ENCODE assay signal across 16 mouse cellular contexts in the genomic region with DNA sequence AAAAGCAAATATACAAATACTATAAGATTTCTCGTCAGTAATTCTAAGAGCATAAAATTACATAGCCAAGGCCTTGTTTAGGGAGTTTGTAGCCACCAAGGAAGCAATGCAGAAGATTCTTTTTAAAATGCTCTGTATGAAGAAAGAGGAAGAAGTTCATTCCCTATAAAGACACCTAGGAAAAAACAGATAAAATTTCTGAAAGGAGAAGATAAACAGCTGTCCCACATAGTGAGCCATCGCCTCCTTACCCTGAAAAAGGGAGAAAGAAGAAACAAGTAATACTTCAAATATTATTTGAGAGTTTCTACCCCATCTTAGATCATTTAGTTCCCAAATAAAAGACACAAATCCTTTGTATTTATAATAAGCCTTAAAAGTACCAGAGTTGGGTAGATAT.
"Had no signal": no experiment of that assay in that cellular context is flagged by ENCODE, and none has a peak within 500 bp of the region (broad histone marks: within the 10 kb centered on the region; RNA-seq: fewer than 3 reads in every experiment).

No protein-coding gene starts in this region.

- H3K4me1 ChIP-seq: neural tube, embryonic 12.5 days; neural tube, embryonic 13.5 days; neural tube, embryonic 15.5 days; stomach, embryonic 15.5 days had no signal

- DNase-seq: retina, postnatal 1 day; right cerebral cortex, adult 18-20 months; right cerebral cortex, postnatal 14 days; right cerebral cortex, postnatal 4 days; spleen, adult 18-20 months; thymus, adult 18-20 months; thymus, adult 2 months; thymus, postnatal 14 days; thymus, postnatal 25 days; thymus, postnatal 36 days; thymus, postnatal 4 days had no signal

- H3K27me3 ChIP-seq: neural tube, embryonic 12.5 days; neural tube, embryonic 13.5 days; neural tube, embryonic 15.5 days; stomach, embryonic 15.5 days had no signal

- H3K4me3 ChIP-seq: neural tube, embryonic 12.5 days; neural tube, embryonic 13.5 days; neural tube, embryonic 15.5 days; stomach, embryonic 15.5 days had no signal

- H3K27ac ChIP-seq: neural tube, embryonic 12.5 days; neural tube, embryonic 13.5 days; neural tube, embryonic 15.5 days; stomach, embryonic 15.5 days; stomach, postnatal 0 days had no signal

- H3K9ac ChIP-seq: neural tube, embryonic 12.5 days; neural tube, embryonic 13.5 days; neural tube, embryonic 15.5 days; stomach, embryonic 15.5 days had no signal

- H3K9me3 ChIP-seq: neural tube, embryonic 12.5 days; neural tube, embryonic 13.5 days; neural tube, embryonic 15.5 days; stomach, embryonic 15.5 days had no signal

- H3K36me3 ChIP-seq: neural tube, embryonic 12.5 days; neural tube, embryonic 13.5 days; neural tube, embryonic 15.5 days; stomach, embryonic 15.5 days had no signal

- H3K4me2 ChIP-seq: neural tube, embryonic 12.5 days; neural tube, embryonic 13.5 days; neural tube, embryonic 15.5 days; stomach, embryonic 15.5 days had no signal
